Mouse (Mus musculus) embryonic fibroblast, embryonic 13.5 days (primary cell): ENCODE measurements around the gene Arrb1.

Experiments
- CTCF ChIP-seq: IDR thresholded peaks from 2 replicates; pipeline ENCODE4 v1.5.1; 2011; ENCODE audit warnings: mild to moderate bottlenecking, control low read depth, low read length, moderate library complexity, borderline replicate concordance; ENCODE audit not compliant: insufficient read depth
- POLR2A ChIP-seq: IDR thresholded peaks from 2 replicates; pipeline ENCODE4 v1.6.1; 2011; ENCODE audit warnings: low read depth, mild to moderate bottlenecking, control low read depth, low read length, moderate library complexity

GRCm38 (mm10) chr7:99607632-99608031 lies 72.4 kb downstream of the Arrb1 start:
- TF ChIP-seq CTCF, result no peak
- no peak for TF ChIP-seq POLR2A
